Mouse (Mus musculus) stomach, postnatal 0 days (tissue): ENCODE data around the gene Patz1. TPM values are rescaled to one million over a fixed set of nuclear protein-coding genes. Genes with fewer than 3 reads are reported as not detected.

ENCODE experiments used
- ATAC-seq: fragments of 200-750 bp; cut with Nextera tagmentation; 2 replicates; pipeline ENCODE4 v1.8.0; 2017; ENCODE audit not compliant: low FRiP score, low TSS enrichment
- DNase-seq: peaks from one replicate; pipeline ENCODE4 v3.0.0-alpha.2; 2016; ENCODE audit warnings: low spot score
- H3K27ac ChIP-seq: fragments of 300-500 bp; sonication (generic); replicated peaks from 2 replicates; pipeline ENCODE4 v1.5.1; 2014; ENCODE audit warnings: mild to moderate bottlenecking, control low read depth
- H3K27me3 ChIP-seq: fragments of 300-500 bp; sonication (generic); 2 replicates; pipeline ENCODE4 v1.6.1; 2014; ENCODE audit warnings: low read length; ENCODE audit not compliant: control insufficient read depth, insufficient read depth
- H3K36me3 ChIP-seq: fragments of 300-500 bp; sonication (generic); 2 replicates; pipeline ENCODE4 v1.6.1; 2014; ENCODE audit warnings: low read length, mixed read lengths; ENCODE audit not compliant: control insufficient read depth, insufficient read depth
- H3K4me1 ChIP-seq: fragments of 300-500 bp; sonication (generic); replicated peaks from 2 replicates; pipeline ENCODE4 v1.6.1; 2014; ENCODE audit warnings: antibody characterized with exemption; ENCODE audit not compliant: control insufficient read depth, insufficient read depth
- H3K4me2 ChIP-seq: fragments of 300-500 bp; sonication (generic); replicated peaks from 2 replicates; pipeline ENCODE4 v1.6.1; 2014; ENCODE audit warnings: low read depth, mild to moderate bottlenecking, control low read depth, moderate library complexity
- H3K4me3 ChIP-seq: fragments of 300-500 bp; sonication (generic); 2 replicates; pipeline ENCODE4 v1.5.1; 2014; ENCODE audit warnings: low read depth, low read length, control low read depth
- H3K9ac ChIP-seq: fragments of 300-500 bp; sonication (generic); 2 replicates; pipeline ENCODE4 v1.6.1; 2014; ENCODE audit warnings: mild to moderate bottlenecking, low read length, control low read depth, mixed read lengths
- H3K9me3 ChIP-seq: fragments of 300-500 bp; sonication (generic); 2 replicates; pipeline ENCODE4 v1.6.1; 2016; ENCODE audit warnings: low read length; ENCODE audit not compliant: control insufficient read depth
- CTCF ChIP-seq: IDR thresholded peaks from 2 replicates; pipeline ENCODE4 v1.5.1; 2016; ENCODE audit warnings: antibody characterized with exemption, low read depth, mild to moderate bottlenecking, moderate library complexity
- EP300 ChIP-seq: optimal IDR thresholded peaks from 2 replicates; pipeline ENCODE3; 2016; ENCODE audit warnings: antibody characterized with exemption
- WGBS: fragments of 180-500 bp; shearing (Covaris S2); extraction: QIAGEN DNeasy Blood & Tissue Kit; methylation state at CpG from one replicate; pipeline ENCODE4 v1.1.7; 2014; 5-methylcytosine and 5-hydroxymethylcytosine counted together
- polyA plus RNA-seq: library from polyadenylated mRNA; unstranded; fragments of >200 nt; fragmentation: Nextera tagmentation; extraction: Ambion mirVana; gene quantifications from 2 replicates; pipeline ENCODE4 v1.2.1, GENCODE M21; 2015

Patz1 gene
- polyA plus RNA-seq, 1 experiment from 2014 or later: 12.2 TPM

DNA sequence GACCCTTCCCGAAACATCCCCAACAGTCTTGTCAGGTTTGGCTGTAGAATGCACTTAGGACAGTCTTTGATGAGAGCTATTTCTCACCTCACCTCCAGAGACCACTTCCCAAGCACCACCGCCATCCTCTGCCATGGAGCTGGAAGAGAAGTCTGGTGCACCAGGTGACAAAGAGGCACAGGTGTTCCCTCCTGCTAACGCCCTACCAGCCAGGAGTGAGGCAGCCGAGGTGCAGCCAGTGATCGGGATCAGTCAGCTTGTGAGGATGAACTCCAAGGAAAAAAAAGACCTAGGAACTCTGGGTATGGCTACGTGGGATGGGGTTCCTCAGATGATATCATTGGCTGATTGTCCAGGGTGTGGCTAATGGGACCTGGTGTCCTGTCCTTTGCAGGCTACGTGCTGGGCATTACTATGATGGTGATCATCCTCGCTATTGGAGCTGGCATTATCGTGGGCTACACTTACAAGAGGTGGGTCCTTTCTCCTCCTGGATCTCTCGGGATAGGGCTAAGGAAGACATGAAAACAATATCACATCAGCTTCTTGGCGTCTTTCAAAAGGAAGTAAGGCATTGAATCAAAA lies 44.5 kb downstream of the Patz1 start:
- Histone ChIP-seq H3K27me3 (no peaks in the 10 kb centered on the region), H3K36me3 (no peaks in the 10 kb centered on the region), H3K9ac (no peak overlapping the region), H3K4me3 (no peak overlapping the region), H3K4me2 (no peak overlapping the region), H3K9me3 (no peaks in the 10 kb centered on the region), H3K27ac (peak overlapping the region; percentile 65; the same call in 1 of the 2 replicates), H3K4me1 (peaks cover 23% of the 10 kb centered on the region)
- DNase-seq: no peak
- WGBS: 92% methylated on average over 11 of the region's 11 CpGs
- no peak for ATAC-seq
- no peak for TF ChIP-seq CTCF
- no peak for TF ChIP-seq EP300

DNA sequence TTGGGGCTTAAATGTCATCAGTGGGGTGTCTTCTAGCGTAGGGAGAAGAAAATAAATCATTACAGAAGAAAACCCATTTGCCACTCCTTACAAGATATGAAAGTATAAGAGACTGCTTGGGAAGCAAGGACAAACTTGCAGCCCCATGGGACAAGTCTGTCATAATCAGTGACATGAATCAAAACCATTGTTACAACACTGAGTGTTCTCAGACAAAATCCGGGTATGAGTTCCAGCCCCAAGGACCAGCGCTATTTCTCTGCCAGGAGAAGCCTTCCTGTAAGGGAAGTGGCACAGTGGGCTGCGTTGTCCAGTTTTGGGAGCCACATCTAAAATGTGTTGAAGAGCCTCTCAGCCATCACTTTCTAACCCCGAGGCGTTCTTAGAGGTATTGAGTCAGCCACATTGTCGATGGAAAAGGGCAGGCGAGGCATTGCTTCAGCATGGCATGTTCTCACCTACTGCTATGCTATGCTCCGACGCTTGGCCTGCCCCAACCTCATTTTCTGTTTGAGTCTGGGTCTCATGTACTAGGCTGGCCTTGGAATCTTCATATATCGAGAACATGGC lies 45.6 kb downstream of the Patz1 start:
- H3K27me3 ChIP-seq: no peaks in the 10 kb centered on the region
- H3K36me3 ChIP-seq: no peaks in the 10 kb centered on the region
- 86% methylated on average over 11 of the region's 11 CpGs for WGBS
- H3K4me2 ChIP-seq: no peak overlapping the region
- no peaks in the 10 kb centered on the region for H3K9me3 ChIP-seq
- H3K4me1 ChIP-seq: peaks cover 23% of the 10 kb centered on the region
- no peak for DNase-seq
- H3K4me3 ChIP-seq: no peak overlapping the region
- no peak overlapping the region for H3K9ac ChIP-seq
- H3K27ac ChIP-seq: 0 out of 2 replicates have a peak overlapping the region, but pooled peaks have one; percentile 13
- ATAC-seq: no peak
- TF ChIP-seq CTCF (no peak), EP300 (no peak)

DNA sequence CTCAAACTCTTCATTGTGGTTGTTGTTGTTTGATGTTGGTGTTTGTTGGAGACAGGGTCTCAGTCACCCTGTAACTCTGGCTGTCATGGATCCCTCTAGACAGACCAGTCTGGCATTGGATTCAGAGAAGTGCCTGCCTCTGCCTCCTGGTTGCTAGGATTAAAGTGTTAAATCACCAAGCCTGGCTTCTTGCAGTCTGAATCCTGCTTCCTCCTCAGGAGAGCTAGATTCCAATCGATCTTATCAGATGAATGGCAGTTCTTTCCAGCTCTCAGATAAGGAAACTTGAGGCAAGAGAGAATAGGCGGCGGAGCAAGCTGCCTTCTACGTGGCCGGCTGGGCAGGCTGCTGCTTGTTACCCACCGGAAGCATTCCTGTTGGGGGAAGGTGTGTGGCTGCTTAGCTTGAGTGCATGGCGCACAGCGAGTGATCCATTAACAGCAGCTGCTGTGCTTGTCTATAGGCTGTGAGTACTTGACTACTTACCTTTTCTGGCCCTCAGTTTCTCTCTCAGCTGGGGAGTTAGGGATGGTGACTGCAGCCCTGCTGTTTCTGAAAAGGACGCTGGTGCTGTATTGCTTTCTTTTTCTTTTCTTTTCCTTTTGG lies 46.1 kb downstream of the Patz1 start:
- Histone ChIP-seq H3K4me3 (no peak overlapping the region), H3K36me3 (no peaks in the 10 kb centered on the region), H3K27me3 (no peaks in the 10 kb centered on the region), H3K9ac (no peak overlapping the region), H3K4me2 (no peak overlapping the region), H3K27ac (0 out of 2 replicates have a peak overlapping the region, but pooled peaks have one; percentile 18), H3K4me1 (peaks cover 23% of the 10 kb centered on the region), H3K9me3 (no peaks in the 10 kb centered on the region)
- DNase-seq (no peak), ATAC-seq (no peak)
- TF ChIP-seq EP300: no peak
- no peak for TF ChIP-seq CTCF
- 44% methylated on average over 9 of the region's 9 CpGs for WGBS

DNA sequence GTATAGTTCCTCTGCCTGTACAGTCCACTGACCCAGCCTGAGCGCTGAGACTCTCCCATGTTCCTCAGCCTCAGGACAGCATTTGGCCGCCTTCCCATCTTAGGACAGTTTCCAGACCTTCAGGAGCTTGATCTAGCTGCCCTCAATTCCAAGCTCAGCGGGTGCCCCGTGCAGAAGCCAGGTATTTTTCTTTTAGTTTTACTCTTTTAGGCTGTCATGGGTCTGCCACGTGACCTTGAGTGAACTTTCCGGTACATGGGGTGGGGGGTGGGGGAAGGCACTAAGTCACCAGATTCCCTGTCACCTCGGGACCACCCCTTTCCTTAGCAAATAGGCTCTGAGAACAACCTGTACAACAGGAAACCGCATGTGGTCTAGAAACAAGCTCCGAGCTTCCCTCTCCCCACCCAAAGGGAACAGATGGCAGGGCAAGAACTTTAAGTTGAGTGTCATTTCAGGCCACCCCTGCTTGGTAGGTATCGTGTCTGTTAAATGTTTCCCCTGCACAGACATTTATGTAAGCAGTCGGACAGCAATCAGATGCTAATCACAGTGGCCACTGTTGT lies 47.1 kb downstream of the Patz1 start:
- Histone ChIP-seq H3K4me2 (peak overlapping the region; percentile 23; the same call in 1 of the 2 replicates), H3K4me1 (peaks cover 23% of the 10 kb centered on the region), H3K9me3 (no peaks in the 10 kb centered on the region), H3K36me3 (no peaks in the 10 kb centered on the region), H3K9ac (no peak overlapping the region), H3K27ac (peak overlapping the region; percentile 1; the same call in 1 of the 2 replicates), H3K27me3 (no peaks in the 10 kb centered on the region), H3K4me3 (no peak overlapping the region)
- TF ChIP-seq CTCF (no peak), EP300 (no peak)
- WGBS: 28% methylated on average over 11 of the region's 11 CpGs
- DNase-seq (no peak), ATAC-seq (no peak)

DNA sequence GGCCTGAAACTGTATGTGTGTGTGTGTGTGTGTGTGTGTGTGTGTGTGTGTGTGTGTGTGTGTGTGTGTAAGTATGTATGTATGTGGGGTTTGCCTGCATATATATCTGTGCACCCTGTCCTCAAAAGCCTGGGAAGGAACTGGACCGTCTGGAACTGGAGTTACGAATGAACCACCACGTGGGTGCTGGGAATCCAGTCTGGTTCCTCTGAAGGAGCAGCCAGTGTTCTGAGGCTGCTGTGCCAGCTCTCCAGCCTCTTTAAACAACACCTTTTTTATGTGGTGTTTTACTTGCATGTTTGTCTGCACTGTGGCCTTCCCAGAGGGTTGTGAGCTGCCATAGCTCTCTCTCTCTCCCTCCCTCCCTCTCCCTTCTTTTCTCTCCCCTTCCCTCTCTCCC lies 47.9 kb downstream of the Patz1 start:
- ATAC-seq (no peak), DNase-seq (no peak)
- Histone ChIP-seq H3K27me3 (no peaks in the 10 kb centered on the region), H3K4me1 (peaks cover 22% of the 10 kb centered on the region), H3K4me2 (no peak overlapping the region), H3K9ac (no peak overlapping the region), H3K4me3 (no peak overlapping the region), H3K9me3 (no peaks in the 10 kb centered on the region), H3K36me3 (peaks cover 2% of the 10 kb centered on the region; the same call in 1 of the 2 replicates), H3K27ac (no peak overlapping the region)
- WGBS: 79% methylated on average over 3 of the region's 3 CpGs
- TF ChIP-seq EP300 (no peak), CTCF (no peak)
